Mouse (Mus musculus): Measurements from ENCODE around the gene Chrna1. TPM values are rescaled to one million over a fixed set of nuclear protein-coding genes. Genes with fewer than 3 reads are reported as not detected.

The Chrna1 gene
- polyA plus RNA-seq, 1 experiment from 2014 or later = 0.66 TPM

Other genes with a start within 250 kb of the Chrna1 start
- gene Gpr155, start 193.8 kb downstream of the Chrna1 start, polyA plus RNA-seq (2014; fragmentation: Nextera tagmentation; extraction: Ambion mirVana) = 6.3 and 8.4 TPM in 2 replicates
- gene Wipf1, start 50.6 kb downstream of the Chrna1 start, polyA plus RNA-seq (2014; fragmentation: Nextera tagmentation; extraction: Ambion mirVana) = 12.0 and 12.7 TPM in 2 replicates
- gene Chn1, start 195.0 kb upstream of the Chrna1 start, polyA plus RNA-seq (2014; fragmentation: Nextera tagmentation; extraction: Ambion mirVana) = 6.1 and 7.6 TPM in 2 replicates

Measured in liver, embryonic 11.5 days (tissue).